Comparison of ENCODE assay signal across 28 mouse cellular contexts in the genomic region with DNA sequence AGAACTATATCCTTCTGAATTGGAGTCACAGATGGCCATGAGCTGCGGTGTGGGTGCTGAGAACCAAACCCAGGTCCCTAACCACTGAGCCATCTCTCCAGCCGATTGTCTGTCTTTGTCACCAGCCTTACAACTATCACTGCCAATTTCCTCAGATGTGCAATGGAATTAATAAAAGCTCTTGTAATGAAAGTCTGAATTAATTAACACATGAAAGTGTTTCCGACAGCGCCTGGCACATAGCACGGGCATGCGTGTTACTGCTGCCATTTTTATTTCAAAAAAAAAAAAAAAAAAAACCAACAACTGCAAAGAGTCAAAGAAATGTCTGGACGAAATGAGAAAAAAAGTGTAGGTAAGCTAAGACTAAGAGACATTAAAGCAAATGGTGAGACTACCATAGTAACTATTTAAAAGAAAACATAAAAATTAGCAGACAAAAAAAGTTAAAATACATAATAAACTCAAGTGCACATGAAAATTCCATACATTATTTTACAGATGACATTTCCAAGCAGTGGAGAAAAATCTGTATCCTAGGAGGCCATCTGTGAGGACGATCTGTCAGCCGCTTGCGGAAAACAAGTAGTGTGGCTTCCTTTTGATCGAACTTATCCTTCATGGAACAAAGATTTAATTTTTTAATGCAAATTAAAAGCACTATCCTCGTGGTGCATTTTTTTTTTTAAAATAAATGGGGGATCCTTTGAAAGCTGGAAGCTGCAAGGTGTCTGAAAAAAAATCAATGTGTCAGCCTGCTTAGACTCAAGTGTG. TPM values are rescaled to one million over a fixed set of nuclear protein-coding genes. Genes with fewer than 3 reads are reported as not detected.
"Had no signal": no experiment of that assay in that cellular context is flagged by ENCODE, and none has a peak within 500 bp of the region (broad histone marks: within the 10 kb centered on the region; RNA-seq: fewer than 3 reads in every experiment).

No protein-coding gene starts in this region.

- H3K4me2 ChIP-seq: limb, embryonic 12.5 days; limb, embryonic 15.5 days; liver, embryonic 11.5 days; lung, embryonic 14.5 days; midbrain, embryonic 12.5 days; midbrain, embryonic 15.5 days; neural tube, embryonic 12.5 days; neural tube, embryonic 15.5 days had no signal

- H3K27ac ChIP-seq: kidney, postnatal 0 days; limb, embryonic 12.5 days; limb, embryonic 15.5 days; liver, embryonic 14.5 days; macrophage; midbrain, embryonic 12.5 days; midbrain, embryonic 15.5 days; neural tube, embryonic 12.5 days; neural tube, embryonic 15.5 days; stomach, postnatal 0 days had no signal

- H3K9ac ChIP-seq: limb, embryonic 12.5 days; limb, embryonic 15.5 days; liver, embryonic 14.5 days; liver, postnatal 0 days; lung, embryonic 14.5 days; midbrain, embryonic 12.5 days; midbrain, embryonic 15.5 days; neural tube, embryonic 12.5 days; neural tube, embryonic 15.5 days had no signal

- DNase-seq: kidney, postnatal 25 days; left cerebral cortex, postnatal 4 days; liver, postnatal 0 days; lung, embryonic 14.5 days; right cerebral cortex, adult 18-20 months; right cerebral cortex, postnatal 14 days; right cerebral cortex, postnatal 4 days; thymus, adult 2 months; thymus, postnatal 14 days; thymus, postnatal 4 days had no signal

- H3K36me3 ChIP-seq: limb, embryonic 12.5 days; limb, embryonic 15.5 days; midbrain, embryonic 12.5 days; midbrain, embryonic 15.5 days; neural tube, embryonic 12.5 days; neural tube, embryonic 15.5 days had no signal

- H3K4me3 ChIP-seq: limb, embryonic 12.5 days; limb, embryonic 15.5 days; midbrain, embryonic 12.5 days; midbrain, embryonic 15.5 days; neural tube, embryonic 12.5 days; neural tube, embryonic 15.5 days had no signal

- H3K9me3 ChIP-seq: limb, embryonic 12.5 days; limb, embryonic 15.5 days; midbrain, embryonic 12.5 days; midbrain, embryonic 15.5 days; neural tube, embryonic 12.5 days; neural tube, embryonic 15.5 days had no signal

- H3K4me1 ChIP-seq: limb, embryonic 15.5 days; neural tube, embryonic 12.5 days; neural tube, embryonic 15.5 days had no signal

- ATAC-seq: liver, postnatal 0 days; lung, postnatal 0 days; midbrain, embryonic 15.5 days had no signal

- H3K27me3 ChIP-seq: limb, embryonic 12.5 days; limb, embryonic 15.5 days; midbrain, embryonic 12.5 days; midbrain, embryonic 15.5 days; neural tube, embryonic 12.5 days; neural tube, embryonic 15.5 days had no signal

RNA-seq across cellular contexts. Expression of gene Prn, which starts 12.2 kb away (rescaled TPM):
- total RNA-seq: layer of hippocampus, postnatal 14 days; left cerebral cortex, adult 8-10 months; megakaryocyte, adult 5-6 weeks had no signal
- polyA plus RNA-seq: kidney, embryonic 14.5 days; large intestine, adult 2 months; limb, embryonic 12.5 days; limb, embryonic 15.5 days; liver, embryonic 11.5 days; liver, embryonic 14.5 days; liver, postnatal 0 days; lung, embryonic 14.5 days; lung, postnatal 0 days; macrophage; midbrain, embryonic 12.5 days; midbrain, embryonic 15.5 days; neural tube, embryonic 12.5 days; neural tube, embryonic 15.5 days; stomach, embryonic 14.5 days; thymus, adult 2 months had no signal

RNA-seq across cellular contexts. Expression of gene Erv3, which starts 38.0 kb away (rescaled TPM):
- total RNA-seq: left cerebral cortex, postnatal 4 days; megakaryocyte, adult 5-6 weeks had no signal
- polyA plus RNA-seq: kidney, embryonic 14.5 days; kidney, postnatal 0 days; large intestine, adult 2 months; limb, embryonic 12.5 days; limb, embryonic 15.5 days; liver, embryonic 11.5 days; liver, postnatal 0 days; lung, embryonic 14.5 days; lung, postnatal 0 days; macrophage; midbrain, embryonic 12.5 days; midbrain, embryonic 15.5 days; neural tube, embryonic 12.5 days; neural tube, embryonic 15.5 days; stomach, embryonic 14.5 days; stomach, postnatal 0 days had no signal

RNA-seq across cellular contexts. Expression of gene Prnd, which starts 53.1 kb away (rescaled TPM):
- total RNA-seq: megakaryocyte, adult 5-6 weeks had no signal
- polyA plus RNA-seq: macrophage had no signal
